ENCODE assay signal across 13 mouse cellular contexts in the genomic region with DNA sequence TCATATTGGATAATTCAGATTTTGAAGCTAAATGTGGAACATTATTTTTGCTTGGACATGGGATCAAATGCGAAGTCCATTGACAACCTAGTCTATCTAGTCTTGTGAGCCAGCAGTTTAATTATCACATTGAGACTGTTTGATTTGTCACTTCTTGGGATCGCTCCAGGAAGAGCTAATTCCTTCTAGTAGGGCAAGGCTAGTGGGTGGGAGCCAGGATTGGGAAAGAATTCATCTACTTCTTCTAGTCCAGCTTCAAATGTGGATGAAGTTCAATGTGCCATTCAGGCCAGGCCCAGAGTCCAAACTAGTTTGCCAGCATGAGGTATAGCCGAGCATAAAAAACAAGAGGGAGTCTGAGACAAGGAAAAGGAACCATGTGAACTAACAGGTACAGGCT.
DNase-seq lines count a peak whose midpoint lies in the region; ATAC-seq lines count a peak whose summit lies in the region.
"Had no signal": no experiment of that assay in that cellular context is flagged by ENCODE, and none has a peak within 500 bp of the region (broad histone marks: within the 10 kb centered on the region; RNA-seq: fewer than 3 reads in every experiment).

No protein-coding gene starts in this region.

- no peak overlapping the region for H3K4me3 ChIP-seq in kidney, embryonic 14.5 days (ENCODE audit: low read length)
- H3K4me3 ChIP-seq in limb, embryonic 10.5 days = no peak overlapping the region
- H3K4me3 ChIP-seq: megakaryocyte, embryonic 14.5 days; myocyte had no signal

- no peak overlapping the region for H3K27ac ChIP-seq in kidney, embryonic 14.5 days (ENCODE audit: low read depth, low read length)
- no peak overlapping the region for H3K27ac ChIP-seq in limb, embryonic 10.5 days

- no peaks in the 10 kb centered on the region for H3K9me3 ChIP-seq in kidney, embryonic 14.5 days (ENCODE audit: control insufficient read depth, low read length)
- H3K9me3 ChIP-seq in limb, embryonic 10.5 days (replicated peaks) = no peaks in the 10 kb centered on the region
- H3K9me3 ChIP-seq: megakaryocyte, embryonic 14.5 days had no signal

- no peak overlapping the region for H3K9ac ChIP-seq in kidney, embryonic 14.5 days (ENCODE audit: low read depth, low read length)

- intact Hi-C loops in heart, postnatal 25 days (cut with DNase I) = no loop called here

- 88% methylated on average over 3 of the region's 3 CpGs for WGBS in kidney, embryonic 14.5 days
- 90% methylated on average over 3 of the region's 3 CpGs for WGBS in limb, embryonic 10.5 days

- H3K27me3 ChIP-seq in kidney, embryonic 14.5 days (ENCODE audit: control insufficient read depth, insufficient read depth, low read length) = no peaks in the 10 kb centered on the region
- H3K27me3 ChIP-seq in limb, embryonic 10.5 days (ENCODE audit: low read depth, poor library complexity, severe bottlenecking) = no peaks in the 10 kb centered on the region
- H3K27me3 ChIP-seq: megakaryocyte, embryonic 14.5 days had no signal

- no peak overlapping the region for H3K4me2 ChIP-seq in kidney, embryonic 14.5 days (replicated peaks; ENCODE audit: low read depth, low read length)

- no peaks in the 10 kb centered on the region for H3K36me3 ChIP-seq in kidney, embryonic 14.5 days (ENCODE audit: control insufficient read depth, insufficient read depth, low read length)
- H3K36me3 ChIP-seq in limb, embryonic 10.5 days = no peaks in the 10 kb centered on the region

- no peaks in the 10 kb centered on the region for H3K4me1 ChIP-seq in kidney, embryonic 14.5 days (ENCODE audit: control insufficient read depth, insufficient read depth, low read length)
- no peaks in the 10 kb centered on the region for H3K4me1 ChIP-seq in limb, embryonic 10.5 days

- ATAC-seq in cerebellum, adult (ENCODE audit: insufficient number of reproducible peaks, low FRiP score, low TSS enrichment) = no peak
- ATAC-seq in kidney, embryonic 14.5 days (ENCODE audit: low FRiP score, low TSS enrichment) = no peak

- peak; percentile 20 to 30 for DNase-seq in cerebellum, postnatal 14 days
- peak; percentile 30 for DNase-seq in kidney, adult 9 months
- peak; percentile 93 for DNase-seq in 3T3-L1 (ENCODE audit: low read depth, low spot score)
- DNase-seq in adrenal gland, postnatal 14 days = peak; percentile 13
- DNase-seq in limb, embryonic 10.5 days (ENCODE audit: low spot score) = no peak
- no peak for DNase-seq in heart, postnatal 25 days (ENCODE audit: low spot score)
- DNase-seq: cerebellum, postnatal 25 days; heart, postnatal 14 days; thymus, postnatal 4 days had no signal

Comparison
In these comparisons a context has a peak if more than half of its experiments do, and no peak if none do; other contexts are left out.
1. DNase-seq: peak in cerebellum, postnatal 14 days (2 of 2), kidney, adult 9 months (single experiment), 3T3-L1 (single experiment) and adrenal gland, postnatal 14 days (single experiment); none in limb, embryonic 10.5 days (single experiment) and heart, postnatal 25 days (single experiment).